Mouse (Mus musculus): ENCODE data around the gene Tmigd1.
"Not testable (repeated sequence)": the region's sequence is repeated elsewhere in the genome, so short reads cannot be mapped to it uniquely, and the experiment has no call there.

Tmigd1 gene

GRCm38 (mm10) chr11:76898751-76899150 is 3.2 kb upstream of the Tmigd1 start:
- DNase-seq (ENCODE audit: low spot score in 2 of 2), result no peak

- DNase-seq (ENCODE audit: low spot score in 2 of 2), result no peak
Observed at GRCm38 (mm10) chr11:76899758-76900738, 1.9 kb upstream of the Tmigd1 start.

- DNase-seq (ENCODE audit: low spot score in 2 of 2), result no peak
Observed at GRCm38 (mm10) chr11:76904340-76904739, 2.4 kb downstream of the Tmigd1 start.

GRCm38 (mm10) chr11:76908651-76909050 is 6.7 kb downstream of the Tmigd1 start:
- DNase-seq (ENCODE audit: low spot score in 2 of 2), result no peak

GRCm38 (mm10) chr11:76911325-76912054 is 9.5 kb downstream of the Tmigd1 start:
- no peak for DNase-seq (ENCODE audit: low spot score in 2 of 2)

GRCm38 (mm10) chr11:76912055-76912395 is 10.1 kb downstream of the Tmigd1 start:
- no peak for DNase-seq (ENCODE audit: low spot score in 2 of 2)

GRCm38 (mm10) chr11:76914366-76914765 is 12.4 kb downstream of the Tmigd1 start:
- DNase-seq (ENCODE audit: low spot score in 2 of 2), result no peak

- no peak for DNase-seq (ENCODE audit: low spot score in 2 of 2)
Observed at GRCm38 (mm10) chr11:76916539-76917229, 14.7 kb downstream of the Tmigd1 start.

GRCm38 (mm10) chr11:76917230-76917548 is 15.2 kb downstream of the Tmigd1 start:
- DNase-seq (ENCODE audit: low spot score in 2 of 2), result no peak

- no peak for DNase-seq (ENCODE audit: low spot score in 2 of 2)
Observed at GRCm38 (mm10) chr11:76920607-76921006, 18.6 kb downstream of the Tmigd1 start.

GRCm38 (mm10) chr11:76924759-76925236 is 22.8 kb downstream of the Tmigd1 start, which contains the start of gene Blmh:
Gene Blmh, plus strand, starts transcription at chr11:76924809.
- no peak for DNase-seq (ENCODE audit: low spot score in 2 of 2)

- not testable (repeated sequence) for DNase-seq (ENCODE audit: low spot score in 2 of 2)
Observed at GRCm38 (mm10) chr11:76928586-76928985, 26.6 kb downstream of the Tmigd1 start.

GRCm38 (mm10) chr11:76933209-76933608 is 31.2 kb downstream of the Tmigd1 start:
- no peak for DNase-seq (ENCODE audit: low spot score in 2 of 2)

- no peak for DNase-seq (ENCODE audit: low spot score in 2 of 2)
Observed at GRCm38 (mm10) chr11:76936578-76936977, 34.6 kb downstream of the Tmigd1 start.

GRCm38 (mm10) chr11:76944839-76945238 is 42.9 kb downstream of the Tmigd1 start:
- no peak for DNase-seq (ENCODE audit: low spot score in 2 of 2)

GRCm38 (mm10) chr11:76945386-76946202 is 43.6 kb downstream of the Tmigd1 start:
- DNase-seq (ENCODE audit: low spot score in 2 of 2), result peak; percentile 94 to 96

GRCm38 (mm10) chr11:76946203-76946585 is 44.2 kb downstream of the Tmigd1 start:
- no peak for DNase-seq (ENCODE audit: low spot score in 2 of 2)

GRCm38 (mm10) chr11:76953536-76953935 is 51.6 kb downstream of the Tmigd1 start:
- DNase-seq (ENCODE audit: low spot score in 2 of 2), result no peak

- DNase-seq (ENCODE audit: low spot score in 2 of 2), result no peak
Observed at GRCm38 (mm10) chr11:76965703-76966102, 63.7 kb downstream of the Tmigd1 start.
